Mouse (Mus musculus) ovary, postnatal 10 days (tissue): Measurements from ENCODE around the gene Crkl.

ENCODE experiments used
- DNase-seq: peaks from one replicate; pipeline ENCODE4 v3.0.0; 2022; ENCODE audit warnings: low spot score

The Crkl gene

DNA sequence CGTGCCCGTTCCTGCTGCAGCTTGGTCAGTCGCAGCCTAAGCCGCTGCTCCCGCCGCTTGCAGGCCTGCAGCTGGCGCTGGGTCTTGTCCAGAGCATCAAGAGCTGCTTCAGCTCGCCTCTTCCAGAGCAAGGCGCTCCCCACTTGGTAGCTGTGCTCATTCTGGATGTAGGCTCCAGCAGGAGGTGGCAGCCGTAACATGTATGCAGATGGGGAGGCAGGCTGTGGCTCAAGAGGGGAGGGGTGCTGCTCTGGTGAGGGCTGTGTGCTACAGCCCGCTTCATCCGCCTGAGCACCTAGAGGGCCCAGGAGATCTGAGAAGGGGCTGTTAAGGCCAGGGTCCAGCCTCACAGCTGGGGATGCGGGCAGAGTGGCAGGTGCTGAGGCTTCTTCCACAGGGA lies 76.5 kb downstream of the Crkl start:
- DNase-seq: no peak

DNA sequence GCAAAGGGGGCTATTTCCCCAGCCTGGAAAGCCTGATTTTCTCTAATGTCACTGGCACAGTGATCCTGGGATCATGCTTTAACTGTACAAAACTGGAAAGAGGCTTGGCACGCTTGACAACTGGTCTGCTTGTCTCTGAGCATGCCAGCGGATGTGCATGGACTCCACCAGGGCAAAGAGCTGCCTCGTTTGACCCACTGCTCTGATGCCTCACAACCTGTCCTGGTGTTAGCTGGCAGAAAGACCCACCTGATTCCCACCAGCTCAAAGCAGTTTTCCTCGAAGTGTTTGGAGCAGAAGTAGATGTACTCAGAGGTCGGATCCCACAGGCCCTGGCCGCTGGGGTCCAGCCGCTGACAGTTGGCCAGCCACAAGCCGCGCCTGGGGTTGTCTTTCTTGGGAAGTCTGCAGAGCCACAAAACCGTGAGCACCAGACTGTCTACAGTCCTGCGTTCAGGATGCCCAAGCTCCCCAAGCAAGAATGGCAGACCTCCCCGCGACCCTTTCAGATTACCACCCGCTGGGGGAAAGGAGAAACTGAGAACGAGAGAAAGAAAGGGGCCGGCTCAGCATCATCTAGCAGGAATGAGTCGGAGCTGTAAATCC lies 78.3 kb downstream of the Crkl start:
- no peak for DNase-seq

DNA sequence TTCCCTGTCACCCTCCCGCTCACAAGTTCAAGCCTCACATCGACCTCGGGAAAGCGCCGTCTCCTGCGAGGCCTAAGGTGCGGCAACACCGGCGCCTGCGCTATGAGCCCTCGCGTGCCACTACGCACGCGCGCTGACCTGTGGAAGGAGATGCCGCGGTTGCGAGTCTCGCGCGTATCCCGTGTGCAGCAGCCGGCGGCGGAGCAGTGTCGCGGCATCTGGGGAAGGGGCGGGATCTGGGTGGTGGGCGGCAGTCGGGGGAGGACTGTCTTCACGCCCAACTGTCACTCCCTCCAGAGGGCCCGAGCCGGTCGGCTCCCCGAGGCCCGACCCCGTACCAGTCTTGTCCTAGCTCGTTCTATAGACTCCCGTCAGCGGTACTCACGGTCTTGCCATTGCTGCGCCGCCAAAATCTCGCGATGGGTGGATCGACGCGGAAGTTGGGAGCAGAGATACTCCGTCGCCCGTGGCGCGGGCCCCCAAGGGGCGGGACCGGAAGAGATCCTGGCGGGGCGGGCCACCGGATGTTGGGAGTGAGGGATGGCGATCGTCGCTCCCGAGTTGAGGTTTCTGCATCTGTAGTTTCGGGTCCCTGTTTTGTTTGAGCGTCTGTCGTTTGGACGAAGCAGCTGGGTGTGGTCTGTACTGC lies 79.0 kb downstream of the Crkl start, which contains the start of gene Thap7:
Thap7 (minus strand) TSS at position 497 of the 649 bp plus-strand sequence.
- DNase-seq: peak; percentile 90

DNA sequence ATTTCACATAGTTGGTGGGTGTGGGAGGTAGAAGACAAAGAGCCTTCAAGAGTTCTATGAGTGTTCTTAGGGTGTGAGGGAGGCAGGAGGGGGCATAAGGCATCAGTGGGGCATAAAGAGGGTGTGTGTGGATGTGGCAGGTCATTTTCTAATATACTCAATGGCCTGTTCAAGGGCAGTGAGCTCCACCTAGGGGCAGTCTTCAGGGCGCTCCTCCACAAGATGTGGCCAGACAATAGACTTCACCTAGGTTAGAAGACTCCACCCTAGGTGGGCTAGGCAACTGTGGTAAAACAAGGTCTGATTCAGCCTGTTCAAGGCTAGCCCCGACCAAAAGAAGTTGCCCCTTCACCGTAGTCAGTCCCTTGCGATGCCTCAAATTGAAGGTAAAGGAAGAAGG lies 80.5 kb downstream of the Crkl start:
- no peak for DNase-seq

DNA sequence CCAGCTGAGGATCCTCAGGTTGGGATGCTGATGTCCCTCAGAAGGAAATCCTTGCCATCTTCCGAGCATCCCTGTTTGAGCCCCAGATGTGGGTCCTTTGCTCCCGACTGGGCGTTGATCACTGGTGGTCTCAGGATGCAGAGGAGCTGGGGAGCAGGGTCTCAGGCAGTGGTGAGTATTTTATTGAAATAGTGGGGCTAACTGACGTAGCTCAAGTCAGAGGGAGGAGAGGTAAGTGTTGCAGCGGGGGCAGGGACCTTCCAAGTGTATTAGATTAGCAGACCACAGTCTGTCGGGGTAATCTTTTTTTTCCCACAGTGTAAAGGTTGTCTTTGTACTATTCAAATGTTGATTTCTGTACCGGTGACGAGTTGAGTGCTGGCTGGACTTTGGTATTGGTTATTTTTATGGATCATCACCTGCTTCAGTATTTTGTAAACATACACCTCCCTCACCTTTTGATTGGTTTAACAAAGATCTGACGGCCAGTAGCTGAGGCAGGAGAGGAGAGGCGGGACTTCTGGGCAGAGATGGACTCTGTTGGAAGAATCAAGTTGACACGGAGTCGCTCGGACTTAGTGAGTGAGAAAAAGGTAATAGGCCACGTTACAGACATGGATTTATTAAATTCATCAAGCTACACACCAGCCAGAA lies 81.0 kb downstream of the Crkl start:
- no peak for DNase-seq

DNA sequence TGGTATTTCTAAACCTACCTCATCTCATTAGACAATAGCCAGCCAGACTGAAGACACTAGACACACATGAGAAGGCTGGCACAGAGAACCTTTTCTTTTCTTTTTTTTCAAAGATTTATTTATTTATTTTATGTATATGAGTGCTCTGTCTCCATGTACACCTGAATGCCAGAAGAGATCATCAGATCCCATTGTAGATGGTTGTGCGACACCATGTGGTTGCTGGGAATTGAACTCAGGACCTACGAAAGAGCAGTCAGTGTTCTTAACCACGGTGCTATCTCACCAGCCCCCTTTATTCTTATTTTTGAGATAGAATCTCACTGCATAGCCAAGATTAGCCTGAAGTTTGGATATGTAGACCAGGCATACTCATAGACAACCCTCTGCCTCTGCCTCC lies 84.8 kb downstream of the Crkl start:
- DNase-seq: no peak
